ENCODE assay signal across 8 mouse cellular contexts in the genomic region with DNA sequence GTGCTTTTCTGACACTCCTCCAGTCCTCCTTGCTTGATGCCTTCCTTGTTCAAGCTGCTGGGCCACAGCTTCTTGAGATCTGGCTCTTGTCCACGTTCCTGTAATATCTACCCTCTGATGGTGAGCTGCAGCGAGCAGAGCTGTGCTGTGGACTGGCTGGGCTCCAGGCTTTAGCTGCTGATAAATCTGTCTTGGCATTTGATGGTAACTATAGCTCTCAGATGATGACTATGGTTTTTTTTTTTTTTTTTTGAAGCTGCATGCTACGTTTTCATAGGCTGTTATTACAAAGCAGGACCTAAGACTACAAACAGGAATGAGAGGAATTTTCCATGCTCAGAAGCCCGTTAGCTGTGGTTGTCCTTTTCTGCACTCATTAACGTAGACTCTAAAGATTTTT.
DNase-seq lines count a peak whose midpoint lies in the region; ATAC-seq lines count a peak whose summit lies in the region.

No protein-coding gene starts in this region.

- no peak overlapping the region for H3K4me3 ChIP-seq in lung, embryonic 15.5 days

- no peak overlapping the region for H3K4me2 ChIP-seq in lung, embryonic 15.5 days

- H3K4me1 ChIP-seq in lung, embryonic 15.5 days = peaks cover 4% of the 10 kb centered on the region

- H3K9ac ChIP-seq in lung, embryonic 15.5 days = no peak overlapping the region

- WGBS in lung, embryonic 15.5 days = 19% methylated on average over 5 of the region's 5 CpGs

- H3K9me3 ChIP-seq in lung, embryonic 15.5 days = no peaks in the 10 kb centered on the region

- peak; percentile 96 for ATAC-seq in lung, embryonic 15.5 days (ENCODE audit: borderline replicate concordance, extremely low read depth, low FRiP score, low TSS enrichment)
- ATAC-seq in megakaryocyte, adult 5-6 weeks (ENCODE audit: poor library complexity, severe bottlenecking) = no peak

- no peak overlapping the region for H3K27ac ChIP-seq in lung, embryonic 15.5 days

- H3K36me3 ChIP-seq in lung, embryonic 15.5 days = no peaks in the 10 kb centered on the region

- DNase-seq in cerebellum, adult 18-20 months = peak; percentile 2 to 4
- no peak for DNase-seq in cerebellum, adult 9-11 months
- no peak for DNase-seq in lung, postnatal 36 days
- peak; percentile 28 for DNase-seq in heart, postnatal 4 days
- peak; percentile 0 for DNase-seq in lung, postnatal 14 days
- DNase-seq in adrenal gland, adult 8-10 months = no peak

- no peaks in the 10 kb centered on the region for H3K27me3 ChIP-seq in lung, embryonic 15.5 days

Comparison
In these comparisons a context has a peak if more than half of its experiments do, and no peak if none do; other contexts are left out.
1. DNase-seq: peak in cerebellum, adult 18-20 months (2 of 2), heart, postnatal 4 days (single experiment) and lung, postnatal 14 days (single experiment); none in cerebellum, adult 9-11 months (single experiment), lung, postnatal 36 days (single experiment) and adrenal gland, adult 8-10 months (single experiment).